Mouse (Mus musculus) MEL (cell line): ENCODE measurements around the gene Ccdc40. TPM values are rescaled to one million over a fixed set of nuclear protein-coding genes. Genes with fewer than 3 reads are reported as not detected.

Source experiments
- DNase-seq: peaks from one replicate; pipeline ENCODE4 v3.0.0; 2011; ENCODE audit warnings: low read depth, low spot score
- H3K27ac ChIP-seq: 2 replicates; pipeline ENCODE4 v1.5.1; 2012; ENCODE audit warnings: low read depth, mild to moderate bottlenecking, control low read depth, low read length, moderate library complexity; ENCODE audit not compliant: control insufficient read depth
- H3K27me3 ChIP-seq, 2 experiments: fragments of 150-350 bp in 1 of 2; sonication (generic) in 1 of 2; 2 replicates each; pipeline ENCODE4 v1.6.1; 2012; ENCODE audit warnings: low read length in 2 of 2, mild to moderate bottlenecking in 2 of 2, improper control_type of control experiment in 1 of 2, moderate library complexity in 1 of 2; ENCODE audit not compliant: insufficient read depth in 2 of 2, control insufficient read depth in 1 of 2
- H3K36me3 ChIP-seq, 2 experiments: 2 replicates each; pipeline ENCODE4 v1.6.1; 2012 to 2014; ENCODE audit warnings: low read length in 2 of 2, improper control_type of control experiment in 1 of 2, inconsistent platforms in 1 of 2, mild to moderate bottlenecking in 1 of 2; ENCODE audit not compliant: insufficient read depth in 2 of 2, control insufficient read depth in 1 of 2
- H3K4me1 ChIP-seq, 2 experiments: fragments of 150-350 bp in 1 of 2; sonication (generic) in 1 of 2; 2 replicates each; pipeline ENCODE4 v1.6.1; 2012; ENCODE audit warnings: low read length in 2 of 2, improper control_type of control experiment in 1 of 2, mild to moderate bottlenecking in 1 of 2; ENCODE audit not compliant: insufficient read depth in 2 of 2, control insufficient read depth in 1 of 2
- H3K4me3 ChIP-seq, 2 experiments: fragments of 150-350 bp in 1 of 2; sonication (generic) in 1 of 2; 2 replicates each; pipeline ENCODE4 v1.5.1; 2012; ENCODE audit warnings: low read depth in 2 of 2, low read length in 2 of 2, mild to moderate bottlenecking in 2 of 2, moderate library complexity in 2 of 2, control low read depth in 1 of 2, improper control_type of control experiment in 1 of 2; ENCODE audit not compliant: control insufficient read depth in 1 of 2, insufficient read depth in 1 of 2
- H3K79me2 ChIP-seq: 2 replicates; pipeline ENCODE4 v1.6.1; 2012; ENCODE audit warnings: mild to moderate bottlenecking, low read length, moderate library complexity; ENCODE audit not compliant: control insufficient read depth, poor library complexity, insufficient read depth
- H3K9ac ChIP-seq: 2 replicates; pipeline ENCODE4 v1.6.1; 2012; ENCODE audit warnings: low read depth, mild to moderate bottlenecking, control low read depth, low read length, moderate library complexity; ENCODE audit not compliant: control insufficient read depth, poor library complexity, severe bottlenecking
- H3K9me3 ChIP-seq: fragments of 150-350 bp; sonication (generic); replicated peaks from 2 replicates; pipeline ENCODE4 v1.6.1; 2012; ENCODE audit warnings: mild to moderate bottlenecking, low read length, improper control_type of control experiment, moderate library complexity; ENCODE audit not compliant: insufficient read depth
- CHD1 ChIP-seq: IDR thresholded peaks from 2 replicates; pipeline ENCODE4 v1.6.1; 2012; ENCODE audit warnings: low read depth, mild to moderate bottlenecking, inconsistent platforms, low read length, improper control_type of control experiment
- E2F4 ChIP-seq: IDR thresholded peaks from 2 replicates; pipeline ENCODE4 v1.6.1; 2011; ENCODE audit warnings: low read depth, low read length, improper control_type of control experiment, borderline replicate concordance
- EP300 ChIP-seq, 2 experiments: IDR thresholded peaks; 2 replicates each; pipeline ENCODE4 v1.6.1; 2011; ENCODE audit warnings: improper control_type of control experiment in 2 of 2, low read length in 2 of 2, low read depth in 1 of 2, mild to moderate bottlenecking in 1 of 2
- ETS1 ChIP-seq: IDR thresholded peaks from 2 replicates; pipeline ENCODE4 v1.6.1; 2012; ENCODE audit warnings: low read depth, mild to moderate bottlenecking, inconsistent platforms, low read length, improper control_type of control experiment, moderate library complexity
- GABPA ChIP-seq: IDR thresholded peaks from 2 replicates; pipeline ENCODE4 v1.6.1; 2012; ENCODE audit warnings: low read depth, mild to moderate bottlenecking, inconsistent platforms, low read length, improper control_type of control experiment, moderate library complexity
- HCFC1 ChIP-seq: IDR thresholded peaks from 2 replicates; pipeline ENCODE4 v1.6.1; 2012; ENCODE audit warnings: low read depth, mild to moderate bottlenecking, inconsistent platforms, low read length, improper control_type of control experiment, moderate library complexity
- JUND ChIP-seq: IDR thresholded peaks from 2 replicates; pipeline ENCODE4 v1.6.1; 2011; ENCODE audit warnings: low read depth, mild to moderate bottlenecking, improper control_type of control experiment, low read length
- MXI1 ChIP-seq: IDR thresholded peaks from 2 replicates; pipeline ENCODE4 v1.6.1; 2011; ENCODE audit warnings: mild to moderate bottlenecking, low read depth, low read length, improper control_type of control experiment
- NELFE ChIP-seq: IDR thresholded peaks from 2 replicates; pipeline ENCODE4 v1.6.1; 2011; ENCODE audit warnings: low read depth, low read length, improper control_type of control experiment
- NRF1 ChIP-seq: IDR thresholded peaks from 2 replicates; pipeline ENCODE4 v1.6.1; 2014; ENCODE audit warnings: low read depth, mild to moderate bottlenecking, inconsistent platforms, low read length, improper control_type of control experiment, moderate library complexity; ENCODE audit not compliant: poor library complexity, insufficient read depth, severe bottlenecking
- POLR2A ChIP-seq, 2 experiments: IDR thresholded peaks; 2 replicates each; pipeline ENCODE4 v1.6.1; 2011 to 2012; ENCODE audit warnings: low read length in 2 of 2, mild to moderate bottlenecking in 2 of 2, control low read depth in 1 of 2, improper control_type of control experiment in 1 of 2, low read depth in 1 of 2, moderate library complexity in 1 of 2; ENCODE audit not compliant: control insufficient read depth in 1 of 2, insufficient read depth in 1 of 2, poor library complexity in 1 of 2
- SIN3A ChIP-seq: IDR thresholded peaks from 2 replicates; pipeline ENCODE4 v1.6.1; 2012; ENCODE audit warnings: low read length, improper control_type of control experiment, inconsistent platforms
- SMC3 ChIP-seq: IDR thresholded peaks from 2 replicates; pipeline ENCODE4 v1.6.1; 2011; ENCODE audit warnings: low read depth, low read length, improper control_type of control experiment
- TAL1 ChIP-seq: IDR thresholded peaks from 2 replicates; pipeline ENCODE4 v1.6.1; 2012; ENCODE audit warnings: mild to moderate bottlenecking, inconsistent platforms, low read length, moderate library complexity, mixed read lengths
- TBP ChIP-seq: IDR thresholded peaks from 2 replicates; pipeline ENCODE4 v1.8.0; 2011; ENCODE audit warnings: low read depth, low read length, improper control_type of control experiment
- TCF12 ChIP-seq: IDR thresholded peaks from 2 replicates; pipeline ENCODE4 v1.6.1; 2014; ENCODE audit warnings: low read depth, mild to moderate bottlenecking, inconsistent platforms, low read length, improper control_type of control experiment, moderate library complexity
- USF1 ChIP-seq: IDR thresholded peaks from 2 replicates; pipeline ENCODE4 v1.6.1; 2014; ENCODE audit warnings: low read depth, mild to moderate bottlenecking, inconsistent platforms, low read length, improper control_type of control experiment, moderate library complexity
- ZMIZ1 ChIP-seq: IDR thresholded peaks from 2 replicates; pipeline ENCODE4 v1.6.1; 2012; ENCODE audit warnings: low read depth, mild to moderate bottlenecking, inconsistent platforms, low read length, improper control_type of control experiment, moderate library complexity
- polyA plus RNA-seq, 2 experiments: library from polyadenylated mRNA; stranded (reverse) in 1 of 2; unstranded in 1 of 2; fragments of >175 nt in 1 of 2; fragments of >200 nt in 1 of 2; gene quantifications; 2 replicates each; pipeline versions ENCODE4 v1.2.1 to v1.2.4; 2012; ENCODE audit warnings: low replicate concordance in 2 of 2, low read depth in 1 of 2; ENCODE audit not compliant: insufficient read length in 2 of 2, insufficient read depth in 1 of 2, missing spikeins in 1 of 2
- total RNA-seq: library from RNA; depleted of rRNA; stranded (reverse); fragments of 300-350 nt; gene quantifications from 2 replicates; pipeline ENCODE4 v1.2.3, GENCODE M21; 2012; rRNA removed

Gene Ccdc40
- total and polyA plus RNA-seq, 3 experiments, result 0.46 to 1.9 TPM; not detected in 1

DNA sequence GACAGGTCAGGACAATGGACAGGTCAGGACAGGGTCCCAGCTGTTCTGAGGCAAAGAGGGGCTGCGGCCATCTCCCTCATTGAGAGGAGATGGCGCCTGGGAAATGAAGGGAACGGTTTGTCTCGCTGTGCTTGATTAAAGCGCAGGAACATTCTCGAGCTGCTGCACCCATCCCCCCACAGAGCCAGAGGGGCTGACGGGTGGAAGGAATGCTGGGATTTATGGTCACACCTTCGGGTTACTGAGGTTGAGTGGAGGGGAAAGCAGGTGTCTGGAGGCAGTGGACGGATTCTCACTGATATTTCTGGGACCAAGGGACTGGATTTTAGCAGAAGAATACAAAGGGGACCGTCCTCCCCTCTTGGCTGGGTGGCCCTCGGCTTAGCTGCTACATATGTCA is 79.5 kb downstream of the Ccdc40 start (continued):
- TF ChIP-seq JUND (no peak), USF1 (no peak), POLR2A (IDR thresholded peaks at IDR 0.05; ENCODE audit: control insufficient read depth in 1 of 2, insufficient read depth in 1 of 2, low read depth in 1 of 2, low read length in 2 of 2, poor library complexity in 1 of 2) (no peak)

DNA sequence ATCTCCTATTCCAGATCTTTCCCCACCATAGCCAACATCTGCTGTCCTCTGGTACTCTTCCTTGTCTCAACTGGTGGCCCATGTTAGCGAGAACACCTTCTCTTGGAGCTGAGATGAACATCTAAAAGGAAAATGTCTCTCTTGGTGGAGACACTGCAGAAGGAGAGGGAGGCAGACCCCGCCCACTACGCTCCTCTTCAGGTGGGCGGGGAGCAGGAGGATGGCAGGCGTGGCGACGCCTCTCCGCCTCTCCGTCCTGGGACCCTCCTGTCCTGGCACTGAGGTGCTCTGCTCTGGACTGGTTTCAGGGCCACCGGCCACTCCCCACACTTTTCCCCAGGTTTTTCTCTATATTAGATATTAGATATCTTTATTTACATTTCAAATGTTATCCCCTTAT is 82.2 kb downstream of the Ccdc40 start:
- H3K9ac ChIP-seq, result no peak overlapping the region
- no peak for TF ChIP-seq NRF1
- no peak for TF ChIP-seq ETS1
- no peak for TF ChIP-seq TBP
- TF ChIP-seq POLR2A (IDR thresholded peaks at IDR 0.05; ENCODE audit: control insufficient read depth in 1 of 2, insufficient read depth in 1 of 2, low read depth in 1 of 2, low read length in 2 of 2, poor library complexity in 1 of 2), result no peak
- TF ChIP-seq E2F4, result no peak
- TF ChIP-seq ZMIZ1, result no peak
- TF ChIP-seq SMC3, result no peak
- no peak for TF ChIP-seq SIN3A
- TF ChIP-seq GABPA, result no peak
- no peak for TF ChIP-seq JUND
- TF ChIP-seq EP300 (IDR thresholded peaks at IDR 0.05; ENCODE audit: low read depth in 1 of 2, low read length in 2 of 2), result no peak
- TF ChIP-seq MXI1, result no peak
- TF ChIP-seq TCF12, result no peak
- no peak for TF ChIP-seq HCFC1
- TF ChIP-seq, all 39 proteins: peak for 0
- H3K4me1 ChIP-seq, result 0 out of 4 replicates have a peak, but pooled peaks cover 0 to 4% of the 10 kb centered on the region in 2 experiments
- H3K27ac ChIP-seq, result no peak overlapping the region
- no peaks in the 10 kb centered on the region for H3K36me3 ChIP-seq
- DNase-seq, result no peak
- H3K27me3 ChIP-seq, result peaks cover 3 to 9% of the 10 kb centered on the region in 2 experiments
- no peaks in the 10 kb centered on the region for H3K79me2 ChIP-seq
- H3K9me3 ChIP-seq, result no peaks in the 10 kb centered on the region
- no peak overlapping the region for H3K4me3 ChIP-seq

DNA sequence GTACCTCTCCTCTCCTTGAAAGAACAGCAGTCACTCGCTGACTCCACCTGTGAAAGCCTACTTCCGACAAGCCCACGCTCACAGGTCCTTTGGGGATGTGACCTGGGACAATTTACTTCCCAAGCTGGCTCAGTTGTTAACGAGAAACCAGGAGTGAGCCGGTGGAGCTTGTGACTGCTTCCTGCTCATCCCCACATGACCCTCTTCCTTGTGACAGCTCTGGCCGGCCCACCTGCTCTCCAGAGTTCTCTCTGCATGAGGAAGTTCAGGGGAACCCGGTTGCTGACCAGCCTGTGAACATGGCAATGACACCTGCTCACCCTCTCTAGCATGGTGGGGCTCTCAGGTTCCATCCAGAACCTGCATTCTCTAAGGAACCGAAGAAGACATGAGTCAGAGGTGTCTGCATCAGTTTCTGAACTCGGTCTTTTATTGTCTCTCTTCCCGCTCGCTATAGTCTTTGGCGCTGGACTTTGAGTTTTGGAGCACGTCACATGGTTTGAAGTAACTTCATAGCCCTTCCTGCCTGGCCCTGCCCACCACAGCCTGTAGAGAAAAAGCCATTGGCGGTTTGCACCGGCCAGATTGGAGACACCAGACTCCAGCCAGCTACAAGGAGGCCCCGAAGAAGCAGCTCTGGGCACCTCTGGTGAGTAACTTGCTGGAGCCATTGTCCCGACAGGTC is 86.0 kb downstream of the Ccdc40 start:
- Histone ChIP-seq H3K27me3 (peaks cover 4 to 14% of the 10 kb centered on the region in 2 experiments), H3K79me2 (no peaks in the 10 kb centered on the region), H3K27ac (no peak overlapping the region), H3K9me3 (no peaks in the 10 kb centered on the region), H3K4me1 (no peaks in the 10 kb centered on the region), H3K4me3 (no peak overlapping the region), H3K36me3 (no peaks in the 10 kb centered on the region), H3K9ac (no peak overlapping the region)
- no peak for DNase-seq
- TF ChIP-seq CHD1 (no peak), SMC3 (no peak), ETS1 (no peak), JUND (no peak), TAL1 (no peak), NELFE (no peak)

Other genes starting within 250 kb of the Ccdc40 start
- gene Enpp7, start 240.4 kb upstream of the Ccdc40 start, total RNA-seq, result not detected in 2 replicates
- not detected for gene Enpp7, start 240.4 kb upstream of the Ccdc40 start, polyA plus RNA-seq
- 11.8 and 13.1 TPM in 2 replicates for gene Cbx2, start 205.6 kb upstream of the Ccdc40 start, total RNA-seq
- gene Cbx2, start 205.6 kb upstream of the Ccdc40 start, polyA plus RNA-seq, result 10 to 100 TPM in 1 of 2 experiments, not detected in 1; 13.3 TPM
- 5.3 and 5.7 TPM in 2 replicates for gene Cbx8, start 187.6 kb upstream of the Ccdc40 start, total RNA-seq
- gene Cbx8, start 187.6 kb upstream of the Ccdc40 start, polyA plus RNA-seq, result 10 to 100 TPM in 1 of 2 experiments, not detected in 1; 11.3 TPM
- gene Cbx4, start 142.4 kb upstream of the Ccdc40 start, total RNA-seq, result 8.0 and 8.1 TPM in 2 replicates
- 10 to 100 TPM in 1 of 2 experiments, not detected in 1; 22.6 TPM for gene Cbx4, start 142.4 kb upstream of the Ccdc40 start, polyA plus RNA-seq
- gene Tbc1d16, start 73 bp upstream of the Ccdc40 start, total RNA-seq, result 12.0 and 13.6 TPM in 2 replicates
- gene Tbc1d16, start 73 bp upstream of the Ccdc40 start, polyA plus RNA-seq, result 10 to 100 TPM in 1 of 2 experiments, not detected in 1; 19.2 TPM
- gene Gaa, start 39.3 kb downstream of the Ccdc40 start, total RNA-seq, result 51.4 and 54.1 TPM in 2 replicates
- 10 to 100 TPM in 1 of 2 experiments, not detected in 1; 85.6 TPM for gene Gaa, start 39.3 kb downstream of the Ccdc40 start, polyA plus RNA-seq
- gene Eif4a3, start 71.5 kb downstream of the Ccdc40 start, total RNA-seq, result 509 and 608 TPM in 2 replicates
- gene Eif4a3, start 71.5 kb downstream of the Ccdc40 start, polyA plus RNA-seq, result 100 to 1,000 TPM; 427 to 521 TPM
- not detected in 2 replicates for gene Card14, start 79.2 kb downstream of the Ccdc40 start, total RNA-seq
- not detected for gene Card14, start 79.2 kb downstream of the Ccdc40 start, polyA plus RNA-seq
- 0.12 TPM in 1 of 2 replicates, not detected in the other for gene Sgsh, start 127.0 kb downstream of the Ccdc40 start, total RNA-seq
- gene Sgsh, start 127.0 kb downstream of the Ccdc40 start, polyA plus RNA-seq, result under 1 TPM in 1 of 2 experiments, not detected in 1; 0.25 TPM
- gene Slc26a11, start 127.0 kb downstream of the Ccdc40 start, total RNA-seq, result not detected in 2 replicates
- under 1 TPM in 1 of 2 experiments, not detected in 1; 0.04 TPM for gene Slc26a11, start 127.0 kb downstream of the Ccdc40 start, polyA plus RNA-seq
- gene Rnf213, start 164.5 kb downstream of the Ccdc40 start, total RNA-seq, result 6.6 and 11.6 TPM in 2 replicates
- gene Rnf213, start 164.5 kb downstream of the Ccdc40 start, polyA plus RNA-seq, result 10 to 100 TPM in 1 of 2 experiments, not detected in 1; 10.7 TPM